Mouse (Mus musculus): ENCODE measurements around the gene Eml3.
"Not testable (repeated sequence)": the region's sequence is repeated elsewhere in the genome, so short reads cannot be mapped to it uniquely, and the experiment has no call there.

Eml3 gene

GRCm38 (mm10) chr19:8952241-8952640, 22.9 kb downstream of the Eml3 start:
- no peak for DNase-seq (ENCODE audit: low spot score)

GRCm38 (mm10) chr19:8953135-8954039, 24.0 kb downstream of the Eml3 start, which contains the start of gene Tut1:
TSS of gene Tut1 (plus strand) at chr19:8953847.
- DNase-seq (ENCODE audit: low spot score): peak; percentile 93

- no peak for DNase-seq (ENCODE audit: low spot score)
These were observed 24.8 kb downstream of the Eml3 start for GRCm38 (mm10) chr19:8954171-8954570.

GRCm38 (mm10) chr19:8962256-8962655, 32.9 kb downstream of the Eml3 start:
- no peak for DNase-seq (ENCODE audit: low spot score)

GRCm38 (mm10) chr19:8965075-8965474, 35.7 kb downstream of the Eml3 start:
- no peak for DNase-seq (ENCODE audit: low spot score)

GRCm38 (mm10) chr19:8965771-8966170, 36.4 kb downstream of the Eml3 start:
- no peak for DNase-seq (ENCODE audit: low spot score)

GRCm38 (mm10) chr19:8966198-8966589, 36.8 kb downstream of the Eml3 start:
- no peak for DNase-seq (ENCODE audit: low spot score)

- peak; percentile 99 for DNase-seq (ENCODE audit: low spot score)
These were observed 37.4 kb downstream of the Eml3 start, which contains the start of gene Eef1g for GRCm38 (mm10) chr19:8966590-8967372. TSS of gene Eef1g (plus strand) at chr19:8967041.

GRCm38 (mm10) chr19:8967373-8967743, 38.0 kb downstream of the Eml3 start:
- no peak for DNase-seq (ENCODE audit: low spot score)

- no peak for DNase-seq (ENCODE audit: low spot score)
These were observed 38.5 kb downstream of the Eml3 start for GRCm38 (mm10) chr19:8967893-8968292.

- not testable (repeated sequence) for DNase-seq (ENCODE audit: low spot score)
These were observed 43.1 kb downstream of the Eml3 start for GRCm38 (mm10) chr19:8972491-8972890.

GRCm38 (mm10) chr19:8974638-8975037, 45.3 kb downstream of the Eml3 start:
- no peak for DNase-seq (ENCODE audit: low spot score)

- no peak for DNase-seq (ENCODE audit: low spot score)
These were observed 46.1 kb downstream of the Eml3 start for GRCm38 (mm10) chr19:8975491-8975890.

GRCm38 (mm10) chr19:8976535-8976934, 47.2 kb downstream of the Eml3 start:
- DNase-seq (ENCODE audit: low spot score): no peak

GRCm38 (mm10) chr19:8980771-8981170, 51.4 kb downstream of the Eml3 start:
- no peak for DNase-seq (ENCODE audit: low spot score)

- no peak for DNase-seq (ENCODE audit: low spot score)
These were observed 52.3 kb downstream of the Eml3 start for GRCm38 (mm10) chr19:8981450-8982168.

- no peak for DNase-seq (ENCODE audit: low spot score)
These were observed 53.2 kb downstream of the Eml3 start for GRCm38 (mm10) chr19:8982303-8983149.

GRCm38 (mm10) chr19:8983150-8983650, 53.8 kb downstream of the Eml3 start:
- no peak for DNase-seq (ENCODE audit: low spot score)

GRCm38 (mm10) chr19:8984255-8984868, 55.0 kb downstream of the Eml3 start:
- no peak for DNase-seq (ENCODE audit: low spot score)

GRCm38 (mm10) chr19:8985891-8986290, 56.5 kb downstream of the Eml3 start:
- DNase-seq (ENCODE audit: low spot score): no peak

GRCm38 (mm10) chr19:8987816-8988215, 58.5 kb downstream of the Eml3 start:
- DNase-seq (ENCODE audit: low spot score): no peak
